Mouse (Mus musculus) ovary, postnatal 36 days (tissue): Measurements from ENCODE around the gene Zfp488.

Experiments
- DNase-seq: peaks from one replicate; pipeline ENCODE4 v3.0.0; 2022; ENCODE audit warnings: low spot score, mixed read lengths

The Zfp488 gene

DNA sequence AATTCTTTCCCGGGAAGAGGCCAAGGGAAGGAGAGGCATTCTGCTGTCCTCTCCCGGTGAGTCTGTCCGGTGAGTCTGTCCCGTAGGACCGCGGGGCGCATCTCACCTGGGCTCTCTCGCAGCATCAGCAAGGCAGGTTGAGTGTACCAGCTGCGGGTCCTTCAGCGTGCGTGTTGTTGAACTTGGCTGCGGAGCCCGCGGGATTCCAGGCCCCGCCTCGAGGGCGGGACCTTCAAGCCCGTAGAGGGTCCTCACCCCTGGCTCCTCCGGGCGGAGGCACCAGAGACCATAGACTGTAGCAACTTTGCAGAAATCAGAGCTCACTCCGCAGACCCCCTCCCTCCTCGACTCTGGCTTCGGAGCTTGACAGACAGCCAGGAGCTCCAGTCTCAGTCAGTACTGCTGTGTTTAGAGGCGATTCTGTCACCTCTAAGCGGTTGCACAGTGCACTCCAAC, at the start of gene Zfp488:
Gene Zfp488, minus strand, starts transcription at position 161 of the 456 bp plus-strand sequence.
- DNase-seq: no peak

DNA sequence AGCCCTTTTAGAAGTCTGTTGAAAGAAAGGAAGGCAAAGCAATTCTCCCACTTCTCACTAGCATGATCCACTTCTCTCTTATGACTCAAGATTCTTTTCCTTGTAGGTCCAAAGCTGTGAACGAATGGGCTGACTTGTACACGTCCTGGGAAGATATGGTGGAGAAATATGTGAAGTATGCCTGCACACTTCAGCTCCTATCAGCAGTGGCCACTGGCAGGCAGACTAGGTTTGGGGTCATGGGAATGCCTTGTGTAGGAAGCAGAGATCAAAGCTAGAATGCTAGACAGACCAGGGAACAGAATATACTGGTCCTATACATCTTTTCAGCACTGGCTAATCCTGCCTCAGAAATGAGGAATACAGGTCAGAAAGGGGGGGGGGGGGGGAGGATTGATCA, 48.1 kb upstream of the Zfp488 start:
- no peak for DNase-seq

DNA sequence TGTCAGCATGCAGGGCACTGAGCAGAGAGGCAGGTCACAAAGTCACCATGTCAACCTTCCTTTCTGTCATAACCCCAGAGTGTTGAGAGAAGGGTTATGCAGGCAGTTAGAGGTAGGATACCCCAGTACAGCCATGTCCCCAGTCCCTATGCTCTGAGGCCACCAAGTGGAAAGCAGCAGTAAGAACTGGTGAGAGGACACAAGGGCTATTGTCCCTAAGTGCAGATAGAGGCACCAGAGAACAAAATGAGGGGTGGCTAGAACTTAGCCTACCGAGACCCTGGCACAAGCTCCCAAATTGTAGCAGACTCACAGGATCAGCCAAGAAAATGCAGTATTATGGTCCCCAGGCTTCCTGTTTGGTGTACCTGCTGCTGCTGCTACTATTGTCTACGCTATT, 38.4 kb upstream of the Zfp488 start:
- no peak for DNase-seq

DNA sequence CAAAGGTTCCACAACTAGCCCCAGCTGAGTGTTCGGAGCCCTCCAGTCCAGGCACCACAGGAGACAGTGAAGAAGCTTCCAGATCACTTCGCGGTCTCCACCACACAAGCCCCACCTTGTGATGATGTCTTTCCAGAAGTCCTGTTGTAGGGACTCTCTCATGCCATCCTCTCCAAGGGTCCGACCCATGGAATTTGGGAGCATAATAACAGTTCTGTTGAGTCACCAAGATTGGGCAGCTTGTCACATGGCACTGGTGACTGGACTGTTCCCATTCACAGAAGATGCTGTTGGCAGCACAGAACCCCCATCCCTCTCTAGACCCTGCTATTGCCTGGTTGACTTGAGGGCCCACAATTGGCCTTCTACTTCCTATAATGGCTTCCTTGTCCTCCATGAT, 37.8 kb upstream of the Zfp488 start, which contains the start of gene Gm5460:
Gene Gm5460, plus strand, starts transcription at position 378 of the 400 bp plus-strand sequence.
- DNase-seq: no peak

DNA sequence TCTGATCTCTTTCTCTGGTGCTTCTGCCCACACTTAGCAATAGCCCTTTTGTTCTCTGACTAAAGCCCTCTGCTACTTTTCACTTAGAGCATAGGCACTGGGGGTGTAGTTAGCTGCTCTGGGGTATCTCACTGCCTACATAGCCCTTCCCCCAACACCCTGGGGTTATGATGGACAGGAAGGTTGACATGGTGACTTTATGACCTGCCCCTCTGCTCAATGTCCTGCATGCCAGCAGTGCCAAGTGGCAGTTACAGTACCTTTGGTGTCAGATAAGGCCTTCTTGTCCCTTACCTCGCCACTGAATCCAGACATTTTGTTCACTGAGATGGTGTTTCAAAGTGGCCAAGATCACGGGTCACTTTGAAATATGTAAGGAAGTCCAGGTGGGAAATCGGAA, 36.5 kb upstream of the Zfp488 start, which contains the start of gene Gm30083:
Gene Gm30083, minus strand, starts transcription at position 120 of the 400 bp plus-strand sequence.
- no peak for DNase-seq

DNA sequence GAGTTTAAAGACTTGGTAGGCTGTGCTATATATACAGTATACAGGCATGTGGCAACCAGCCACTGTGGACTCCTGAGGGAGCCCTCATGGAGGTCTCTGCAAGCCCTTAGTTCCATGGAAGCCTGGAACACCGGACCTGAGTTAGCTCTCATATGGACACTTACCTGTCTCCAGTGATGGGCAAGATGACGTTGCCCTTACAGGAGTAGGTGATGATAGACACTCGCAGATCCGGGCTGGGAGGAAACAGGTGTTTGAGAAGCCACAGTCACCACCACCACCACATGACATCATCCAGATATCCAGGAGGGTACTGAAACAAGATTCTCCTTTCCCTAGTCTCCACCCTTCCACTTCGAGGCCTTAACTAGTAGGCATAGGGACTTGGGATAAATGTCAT, 23.8 kb upstream of the Zfp488 start:
- DNase-seq: no peak

DNA sequence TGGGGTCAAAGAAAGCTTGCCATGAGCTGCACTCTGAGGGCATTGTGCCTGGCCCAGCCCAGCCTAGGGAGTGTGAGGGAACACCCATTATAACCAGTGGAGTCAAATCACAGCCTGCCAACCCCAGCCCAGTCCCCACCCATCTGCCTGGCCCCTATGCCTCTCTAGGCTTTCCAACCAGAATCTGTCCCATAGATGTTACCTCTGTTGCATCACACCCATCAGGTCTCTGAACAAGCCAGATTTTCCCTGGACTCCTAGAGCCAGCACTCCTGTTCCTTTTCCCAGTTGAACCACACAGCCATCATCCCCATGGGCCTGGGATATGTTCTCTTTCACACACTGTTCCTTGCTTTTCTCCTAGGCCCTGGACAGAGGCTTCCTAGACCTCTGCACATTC, 22.9 kb upstream of the Zfp488 start:
- no peak for DNase-seq

DNA sequence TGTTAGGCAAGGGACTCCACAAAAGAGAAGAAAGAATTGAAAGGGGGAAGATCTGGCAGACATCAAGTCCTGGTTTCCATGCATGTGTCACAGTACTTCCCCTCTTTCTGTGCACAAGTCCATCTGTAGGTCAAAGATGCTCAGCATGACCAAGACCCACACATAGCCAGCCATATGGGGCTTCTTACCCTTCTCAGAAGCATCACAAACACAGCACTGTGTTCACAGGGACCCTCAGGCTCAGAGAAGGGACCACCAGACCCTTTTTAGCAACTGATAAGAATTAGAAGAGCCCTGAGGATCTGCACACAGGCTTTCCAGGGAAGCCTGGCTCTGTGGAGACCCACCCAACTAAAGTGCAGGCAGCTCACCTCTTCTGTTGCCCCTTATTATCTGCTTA, 21.5 kb upstream of the Zfp488 start:
- DNase-seq: no peak

DNA sequence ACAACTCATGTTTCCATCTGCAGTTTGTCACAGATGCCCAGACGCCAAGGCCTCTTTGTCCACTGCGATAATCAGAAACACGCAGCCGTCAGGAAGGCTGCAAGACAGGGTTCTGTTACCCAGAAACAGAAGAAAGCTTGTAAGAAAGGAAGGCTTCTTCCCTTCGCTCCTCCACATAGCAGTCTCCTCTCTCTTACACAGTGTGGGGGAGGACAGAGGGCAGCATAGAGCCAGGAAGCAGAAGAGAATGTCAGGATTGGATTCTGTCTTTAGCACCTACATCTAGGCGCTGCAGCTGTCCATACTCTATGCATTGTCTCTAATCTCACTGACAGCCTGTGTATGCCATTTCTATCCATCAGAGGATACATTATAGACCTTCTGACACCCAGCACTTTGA, 18.9 kb upstream of the Zfp488 start:
- DNase-seq: no peak

DNA sequence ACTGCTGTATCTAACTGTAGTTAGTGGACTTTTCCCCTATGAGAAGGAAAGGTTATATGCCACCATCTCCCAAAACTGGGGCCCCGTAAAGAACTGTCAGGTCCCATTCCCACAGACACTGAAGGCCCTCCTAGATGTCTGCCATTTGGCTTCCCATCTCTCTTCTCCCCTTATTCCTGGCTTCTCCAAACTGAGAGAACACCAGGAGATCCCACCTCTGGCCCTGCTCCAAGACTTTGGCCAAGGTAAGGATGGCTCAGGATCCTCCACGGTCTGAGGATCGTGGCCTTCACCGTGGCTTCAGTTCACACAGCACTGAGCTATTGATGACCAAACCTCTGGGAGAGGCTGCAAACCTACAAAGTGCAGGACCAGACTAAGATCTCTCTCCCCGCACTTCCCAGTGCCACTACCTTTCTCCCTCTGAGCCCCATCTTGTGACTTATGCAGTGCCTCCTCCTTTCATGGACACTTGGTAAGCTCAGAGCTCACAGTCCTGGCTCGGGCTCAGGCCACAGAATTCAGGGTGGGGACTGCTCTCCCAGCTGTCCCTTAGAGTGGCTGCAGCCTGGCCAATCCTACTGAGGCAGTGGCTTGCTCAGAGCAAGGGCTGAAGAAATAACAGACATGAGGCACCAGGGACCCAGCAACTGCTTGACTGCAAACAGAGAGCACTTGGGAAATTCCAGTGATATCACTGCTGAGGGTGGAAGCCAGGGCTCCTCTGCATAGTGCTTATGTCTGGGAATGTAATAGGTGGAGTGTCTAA, 15.1 kb upstream of the Zfp488 start:
- no peak for DNase-seq

DNA sequence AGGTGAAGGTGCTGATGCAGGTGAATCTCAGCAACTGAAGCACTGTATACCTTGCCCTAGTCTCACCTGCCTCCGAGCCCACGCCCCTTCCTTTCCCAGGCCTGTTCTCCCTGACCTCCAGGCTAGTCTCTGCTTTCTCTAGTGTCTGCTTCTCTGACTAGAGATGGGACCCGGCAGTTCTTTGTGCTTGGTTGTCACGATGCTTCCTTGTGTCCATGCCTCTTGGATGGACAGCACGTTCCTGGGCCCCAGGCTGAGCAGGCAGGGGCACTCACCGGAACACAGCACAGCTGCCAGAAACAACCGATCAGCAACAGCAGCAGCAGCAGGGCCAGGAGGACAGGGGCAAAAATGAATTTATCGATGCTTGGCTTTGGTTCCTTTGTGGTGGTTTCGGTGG, 14.5 kb upstream of the Zfp488 start:
- DNase-seq: no peak

DNA sequence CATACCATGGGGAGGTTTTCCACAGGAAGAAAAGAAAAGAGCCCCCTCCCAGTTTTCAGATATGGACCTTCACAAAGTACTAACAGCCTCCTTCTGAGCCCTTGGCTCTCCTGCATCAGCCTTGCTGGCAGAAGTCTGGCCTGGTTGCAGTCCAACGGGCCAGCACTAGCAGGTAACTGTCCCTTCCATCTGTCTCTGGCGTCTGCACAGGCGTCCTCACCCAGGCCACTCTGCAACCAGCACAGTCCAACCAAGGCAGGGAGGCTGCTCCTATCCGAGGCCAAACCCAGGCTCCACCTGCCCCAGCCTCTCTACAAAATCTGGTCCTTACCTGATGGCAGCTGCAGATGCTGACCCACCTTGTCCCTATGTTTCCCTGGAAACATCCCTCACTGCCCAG, 13.4 kb upstream of the Zfp488 start:
- no peak for DNase-seq

DNA sequence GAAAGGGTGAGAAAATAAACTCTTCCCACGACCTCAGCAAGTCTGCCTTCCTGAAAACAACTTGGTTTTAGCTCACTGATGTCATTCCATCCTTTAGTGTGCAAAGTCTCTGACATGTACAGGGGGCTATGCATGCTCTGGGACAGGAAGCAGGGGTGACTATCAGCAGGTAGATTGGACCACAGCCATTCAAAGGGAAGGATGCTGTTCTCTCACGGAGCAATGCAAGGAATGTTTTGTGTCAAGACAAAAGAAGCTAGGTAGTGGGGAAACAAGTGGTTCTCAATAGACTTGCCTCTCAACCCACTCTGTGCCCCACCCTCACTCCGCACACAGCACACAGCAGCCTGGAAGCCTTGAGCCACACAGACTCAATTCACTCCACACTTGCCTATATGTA, 10.6 kb upstream of the Zfp488 start:
- DNase-seq: no peak

DNA sequence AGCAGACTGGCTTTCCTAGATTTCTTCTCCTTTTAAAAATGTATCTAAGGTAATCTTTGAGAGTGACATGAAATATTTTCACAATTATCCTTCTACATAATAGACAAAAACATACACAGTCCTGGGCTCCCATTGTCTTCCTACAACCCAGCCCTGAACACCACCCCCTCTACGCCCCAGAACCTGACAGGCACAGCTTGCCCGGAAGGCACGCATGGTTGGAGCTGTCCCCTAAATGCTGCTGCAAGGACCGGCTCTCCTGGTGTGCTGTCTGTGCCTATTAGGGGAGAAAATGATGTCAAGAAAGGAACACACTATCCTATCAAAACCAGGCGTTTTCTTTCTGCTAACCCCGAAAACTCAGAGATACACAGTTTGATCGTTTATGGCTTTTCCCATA, 816 bp downstream of the Zfp488 start:
- DNase-seq: no peak

DNA sequence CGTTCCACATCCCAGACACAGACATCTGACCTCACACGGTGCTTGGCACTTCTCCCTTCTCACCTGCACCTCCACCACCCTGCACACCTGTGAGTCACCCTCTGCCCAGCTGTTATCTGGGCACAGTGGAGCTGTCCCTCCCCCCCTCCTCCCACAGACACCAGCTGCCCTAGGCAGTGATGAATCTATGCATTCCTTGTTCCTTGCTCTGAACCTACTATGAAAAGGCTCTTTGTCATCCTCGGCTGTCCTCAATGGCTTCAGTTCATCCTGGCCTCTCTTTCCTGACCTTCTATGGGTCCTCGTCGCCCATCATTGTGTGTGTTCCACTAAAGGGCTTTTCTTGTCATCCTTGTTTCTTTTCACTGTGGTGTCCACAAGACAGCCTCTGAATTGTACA, 3.8 kb downstream of the Zfp488 start:
- no peak for DNase-seq

DNA sequence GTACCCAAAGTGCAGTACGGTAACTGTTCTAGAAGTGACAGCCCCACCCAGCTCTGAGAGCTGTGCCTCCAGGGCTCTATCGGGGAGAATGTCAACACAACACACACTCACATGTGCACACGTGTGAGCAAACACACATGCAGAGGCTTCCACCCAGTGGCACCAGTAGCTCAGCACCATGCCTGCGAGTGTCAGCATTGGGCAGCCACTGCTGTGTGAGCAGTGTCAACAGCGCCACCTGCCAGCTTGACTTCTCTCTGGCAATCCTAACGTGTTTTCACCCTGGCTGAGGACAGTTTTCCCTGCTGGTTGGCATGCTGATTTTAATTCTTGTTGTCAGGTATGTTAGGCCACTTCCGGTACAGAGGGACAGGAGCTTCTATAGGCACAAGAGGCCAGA, 5.9 kb downstream of the Zfp488 start:
- DNase-seq: no peak

DNA sequence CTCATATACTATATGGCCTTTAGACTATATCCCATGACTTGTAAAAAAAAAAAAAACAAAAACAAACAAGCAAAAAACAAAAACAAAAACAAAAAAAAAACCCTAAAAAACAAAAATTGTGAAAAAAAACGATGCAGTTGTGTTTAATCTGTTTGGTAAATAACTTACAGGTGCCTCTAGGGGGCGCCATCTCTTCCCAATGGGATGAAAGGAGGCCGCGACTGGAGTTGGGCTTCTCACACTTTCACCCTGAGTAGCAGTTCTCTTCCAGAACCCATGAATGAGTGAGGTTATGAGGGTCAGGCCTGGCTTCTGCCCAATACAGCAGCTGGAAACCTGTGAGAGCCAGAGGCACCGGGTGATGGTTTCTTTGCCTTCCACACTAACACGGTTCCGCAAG, 12.9 kb downstream of the Zfp488 start:
- DNase-seq: no peak

DNA sequence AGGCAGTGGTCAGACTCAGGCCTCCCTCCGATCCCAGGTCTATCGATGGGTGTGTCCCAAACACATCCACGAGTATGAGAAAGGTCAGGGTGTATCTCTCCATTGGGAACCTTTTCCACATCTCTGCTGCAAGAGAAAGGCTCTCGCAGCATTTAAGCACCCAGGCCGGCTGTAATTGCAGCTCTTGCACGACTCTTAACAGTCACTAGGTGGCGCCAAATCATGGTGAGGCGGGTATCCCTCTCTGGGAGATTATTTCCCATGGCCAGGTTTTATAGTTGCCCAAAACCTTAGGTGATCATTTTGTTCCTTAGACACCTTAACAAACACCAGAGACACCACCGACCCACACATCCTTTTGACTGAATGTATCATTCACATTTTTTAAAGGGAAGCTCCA, 19.2 kb downstream of the Zfp488 start:
- DNase-seq: no peak

DNA sequence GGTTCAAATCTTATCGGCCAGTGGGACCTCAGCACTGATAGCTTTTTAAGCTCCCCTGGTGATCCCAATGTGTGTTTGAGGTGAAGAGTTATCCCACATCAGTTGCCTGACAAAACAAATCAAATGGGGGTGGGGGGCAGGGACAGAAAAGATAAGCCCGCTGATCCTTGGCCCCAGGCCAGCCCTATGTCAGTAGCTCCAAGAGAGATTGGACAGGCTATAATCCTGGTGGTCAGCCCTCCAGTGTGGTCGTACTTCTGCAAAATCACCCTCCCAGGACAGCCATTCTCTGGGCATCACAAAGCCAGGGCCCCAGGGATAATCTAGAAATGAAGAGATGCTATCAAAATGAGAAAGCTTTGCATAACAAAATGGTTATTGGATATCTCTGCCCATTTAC, 19.7 kb downstream of the Zfp488 start:
- no peak for DNase-seq

DNA sequence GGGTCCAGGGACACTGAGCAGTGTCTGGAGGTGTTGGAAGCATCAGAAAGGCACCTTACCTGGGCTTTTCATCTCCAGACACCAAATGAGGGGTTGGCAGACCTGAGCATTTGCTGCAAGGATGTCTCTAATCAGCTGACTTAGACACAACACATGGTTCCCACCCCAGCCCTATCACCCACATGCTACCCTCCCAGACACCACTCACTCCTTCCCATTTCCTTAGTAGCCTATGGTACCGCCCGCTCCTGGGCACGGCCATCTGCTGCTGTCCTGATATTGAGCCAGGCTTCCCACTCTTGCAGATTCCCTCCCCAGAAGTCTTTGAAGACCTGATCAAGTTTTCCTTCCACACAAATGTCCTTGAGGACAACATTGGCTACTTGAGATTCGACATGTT, 20.4 kb downstream of the Zfp488 start:
- no peak for DNase-seq

DNA sequence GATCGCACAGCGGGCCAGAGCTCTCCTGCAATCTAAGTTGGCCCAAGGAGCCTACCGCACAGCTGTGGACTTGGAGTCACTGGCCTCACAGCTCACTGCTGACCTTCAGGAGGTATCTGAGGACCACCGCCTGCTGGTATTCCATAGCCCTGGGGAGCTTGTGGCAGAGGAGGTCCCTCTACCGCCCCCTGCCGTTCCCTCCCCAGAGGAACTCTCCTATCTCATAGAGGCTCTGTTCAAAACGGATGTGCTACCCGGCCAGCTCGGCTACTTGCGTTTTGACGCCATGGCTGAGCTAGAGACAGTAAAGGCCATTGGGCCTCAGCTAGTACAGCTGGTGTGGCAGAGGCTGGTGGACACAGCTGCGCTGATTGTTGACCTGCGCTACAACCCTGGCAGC, 22.5 kb downstream of the Zfp488 start:
- DNase-seq: no peak

DNA sequence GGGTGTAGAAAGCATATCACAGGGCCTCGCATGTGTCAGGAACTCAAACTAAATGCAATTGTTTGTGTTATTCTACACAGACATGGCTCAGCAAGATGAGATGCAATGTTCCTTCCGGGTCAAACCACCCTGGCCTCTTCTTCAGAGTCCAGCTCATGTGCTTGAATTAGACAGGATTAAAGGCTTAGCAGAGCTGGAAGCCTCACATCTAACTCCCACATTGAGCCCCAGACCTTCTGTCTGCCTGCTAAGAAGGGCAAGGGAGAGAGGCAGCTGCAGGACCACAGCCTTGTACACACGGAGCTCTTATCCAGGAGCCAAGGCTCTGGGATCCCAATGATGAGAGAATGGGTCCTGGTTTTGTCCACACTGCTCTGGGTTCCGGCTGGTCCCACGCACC, 24.8 kb downstream of the Zfp488 start, which contains the start of gene Rbp3:
Gene Rbp3, plus strand, starts transcription at position 243 of the 400 bp plus-strand sequence.
- no peak for DNase-seq

DNA sequence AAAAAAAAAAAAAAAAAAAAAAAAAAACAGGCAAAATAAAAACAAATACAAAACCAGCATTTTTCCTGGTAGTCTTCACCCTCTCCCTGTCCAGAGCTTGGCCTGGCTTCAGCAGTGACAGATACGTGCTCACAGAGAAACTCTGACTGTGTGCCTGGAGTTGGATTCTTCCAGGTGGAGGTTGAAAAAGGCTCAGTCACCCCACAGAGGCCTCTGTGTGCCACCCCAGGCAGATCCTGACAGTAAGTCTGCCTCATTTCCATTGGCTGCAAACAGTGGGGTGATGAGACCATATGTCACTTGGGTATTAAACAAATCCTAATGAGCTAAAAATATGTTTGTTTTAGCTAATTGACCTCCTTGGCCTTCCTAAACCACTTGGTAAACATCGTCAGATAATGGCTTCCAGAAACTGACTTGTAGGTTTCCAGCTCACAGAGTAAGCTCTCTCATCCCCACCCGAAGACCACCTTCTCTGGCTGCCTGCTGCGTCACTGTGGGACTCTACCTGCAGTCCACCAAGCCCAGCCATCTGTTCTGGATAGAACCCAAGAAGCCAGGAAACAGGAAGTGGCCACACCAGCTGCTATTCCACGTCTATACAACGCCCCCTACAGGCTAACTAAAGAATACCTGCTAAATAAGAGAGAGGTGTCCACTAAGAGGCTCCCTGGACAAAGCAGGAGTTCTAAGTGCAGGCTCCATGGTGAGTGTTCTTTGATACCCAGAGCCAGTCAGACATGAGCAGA, 26.2 kb downstream of the Zfp488 start:
- DNase-seq: no peak
